Mouse (Mus musculus) cerebellum, postnatal 36 days (tissue): ENCODE measurements at regions not wholly inside any gene's neighbourhood (a gene's known extent, or its start where the extent isn't known, plus 50 kb on each side); places are given as distances from the start of the nearest gene placed in this dataset.

Experiments used
- DNase-seq, 2 experiments: peaks; one replicate each; pipeline ENCODE4 v3.0.0; 2021 to 2022; ENCODE audit warnings: mixed read lengths in 2 of 2

- no peak for DNase-seq
Observed at GRCm38 (mm10) chr13:54318601-54319000, 52.5 kb upstream of the Cplx2 start.

- DNase-seq = no peak
Observed at GRCm38 (mm10) chr13:54320212-54320611, 50.9 kb upstream of the Cplx2 start.

GRCm38 (mm10) chr13:54321011-54321410, 50.1 kb upstream of the Cplx2 start:
- no peak for DNase-seq
